Mouse (Mus musculus): ENCODE measurements around the gene Kctd17.

DNA sequence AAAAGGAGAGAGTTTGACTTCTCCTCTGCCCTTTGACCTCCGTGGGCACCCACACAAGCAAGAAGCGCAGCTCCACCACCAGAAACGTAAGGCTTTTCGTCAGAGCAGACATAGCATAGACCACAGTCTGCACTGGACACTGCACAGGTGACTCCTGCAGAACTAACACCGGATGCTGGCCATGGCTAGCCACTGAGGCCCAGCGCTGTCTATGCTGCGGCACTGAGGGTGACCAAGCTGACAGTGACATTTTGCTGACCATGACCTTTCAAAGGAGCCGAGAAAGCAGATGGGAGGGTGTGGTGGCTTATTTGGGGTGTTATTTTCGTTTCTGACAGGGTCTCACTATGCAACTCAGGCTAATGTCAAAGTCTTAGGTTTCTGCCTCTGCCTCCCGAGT lies 28.8 kb downstream of the Kctd17 start:
- TF ChIP-seq CTCF (IDR thresholded peaks at IDR 0.05; ENCODE audit: insufficient read depth, low read depth, low read length) (no peak), POLR2A (IDR thresholded peaks at IDR 0.05; ENCODE audit: insufficient read depth, low read depth, low read length) (no peak)

Measured in olfactory bulb, adult 2 months (tissue).